Mouse (Mus musculus): ENCODE data around the gene Hist2h3c1. TPM values are rescaled to one million over a fixed set of nuclear protein-coding genes. Genes with fewer than 3 reads are reported as not detected.
"Not testable (repeated sequence)": the region's sequence is repeated elsewhere in the genome, so short reads cannot be mapped to it uniquely, and the experiment has no call there.

Gene Hist2h3c1
- not detected for total RNA-seq (2021)
- not detected in 2 replicates for polyA plus RNA-seq (2012; rRNA removed)
- long read RNA-seq = 0 reads

DNA sequence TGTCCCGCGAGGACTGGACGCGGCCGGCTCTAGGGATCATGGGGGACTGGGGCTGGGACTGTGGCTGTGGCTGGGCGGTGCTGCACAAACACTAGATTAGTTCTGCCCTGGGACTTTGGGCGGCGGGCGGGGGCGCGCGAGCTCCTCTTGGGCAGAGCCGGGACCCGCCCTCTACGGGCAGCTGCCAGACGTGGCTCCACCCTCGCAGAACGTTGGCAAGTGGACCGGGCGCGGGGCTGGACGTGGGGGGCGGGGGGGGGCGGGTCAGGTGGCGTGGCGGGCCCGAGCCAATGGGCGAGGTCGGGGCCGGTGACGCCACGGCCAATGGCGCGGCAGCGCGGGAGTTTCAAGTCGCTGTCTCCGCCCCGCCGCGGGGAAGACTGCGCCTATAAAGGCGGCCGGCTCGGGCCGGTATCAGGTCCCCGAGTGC is at the start of gene Hist2h3c1:
Gene Hist2h3c1, plus strand, starts transcription at position 259 of the 430 bp plus-strand sequence.
- peak in 1 of 2 experiments; percentile 25 for DNase-seq
- H3K36me3 ChIP-seq (ENCODE audit: control insufficient read depth, insufficient read depth, low read length); H3K79me2 ChIP-seq (replicated peaks; ENCODE audit: control insufficient read depth, insufficient read depth, low read length); intact Hi-C loops (cut with DNase I); H3K4me1 ChIP-seq (ENCODE audit: control insufficient read depth, insufficient read depth, low read length); H3K27me3 ChIP-seq (ENCODE audit: control insufficient read depth, insufficient read depth, low read length); H3K27ac ChIP-seq: not testable (repeated sequence)
- peak within 1 kb of the TSS; percentile 78 for H3K9ac ChIP-seq (ENCODE audit: low read depth, low read length)
- H3K4me3 ChIP-seq = peak within 1 kb of the TSS; percentile 30; the same call in 1 of the 2 replicates
- WGBS = 0% methylated on average over 5 of the region's 47 CpGs

DNA sequence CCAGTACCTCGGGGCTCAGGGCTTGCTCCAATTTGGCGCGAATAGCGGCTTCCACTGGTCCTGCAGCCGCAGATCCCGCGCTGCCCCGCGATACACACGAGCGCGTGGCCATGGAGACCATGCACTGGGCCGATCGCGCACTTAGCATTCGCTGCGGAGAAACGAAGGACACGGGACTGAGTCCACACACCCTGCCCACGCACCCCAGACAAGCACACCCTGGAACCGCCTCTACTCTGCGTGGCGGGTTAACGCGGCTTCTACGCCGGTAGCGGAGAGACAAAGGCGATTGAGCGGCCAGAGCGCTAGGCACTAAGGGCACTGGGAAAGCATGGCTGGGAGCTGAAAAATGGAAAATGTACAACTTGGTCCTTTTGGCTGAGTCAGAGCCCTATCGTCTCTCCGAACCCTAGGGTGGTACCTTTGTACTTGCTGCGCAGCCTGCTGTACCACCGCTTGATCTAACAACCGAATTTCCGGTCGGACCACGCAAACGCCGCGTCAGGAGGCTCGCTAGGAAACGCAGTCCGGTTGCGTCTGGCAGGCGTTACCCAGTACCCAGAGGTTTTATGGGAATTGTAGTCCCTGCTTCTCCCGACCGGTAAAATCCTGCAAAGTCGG is 49.2 kb upstream of the Hist2h3c1 start:
- H3K4me1 ChIP-seq (ENCODE audit: control insufficient read depth, insufficient read depth, low read length) = no peaks in the 10 kb centered on the region
- H3K9ac ChIP-seq (ENCODE audit: low read depth, low read length) = peak overlapping the region; percentile 80
- peak; percentile 86 to 92 for DNase-seq
- under 1% methylated on average over 50 of the region's 50 CpGs for WGBS
- peak overlapping the region; percentile 70 for H3K4me3 ChIP-seq
- no peaks in the 10 kb centered on the region for H3K79me2 ChIP-seq (replicated peaks; ENCODE audit: control insufficient read depth, insufficient read depth, low read length)
- intact Hi-C loops (cut with DNase I) = no loop called here
- H3K27ac ChIP-seq = peak overlapping the region; percentile 91
- no peak; the same call in 1 of the 2 replicates for TF ChIP-seq EP300 (IDR thresholded peaks at IDR 0.05; ENCODE audit: insufficient read depth, low read depth, low read length)
- TF ChIP-seq CTCF (IDR thresholded peaks at IDR 0.05) = peak; percentile 36
- TF ChIP-seq POLR2A (IDR thresholded peaks at IDR 0.05; ENCODE audit: insufficient read depth, low read depth, low read length) = peak; percentile 98
- H3K27me3 ChIP-seq (ENCODE audit: control insufficient read depth, insufficient read depth, low read length) = no peaks in the 10 kb centered on the region
- no peaks in the 10 kb centered on the region for H3K36me3 ChIP-seq (ENCODE audit: control insufficient read depth, insufficient read depth, low read length)

DNA sequence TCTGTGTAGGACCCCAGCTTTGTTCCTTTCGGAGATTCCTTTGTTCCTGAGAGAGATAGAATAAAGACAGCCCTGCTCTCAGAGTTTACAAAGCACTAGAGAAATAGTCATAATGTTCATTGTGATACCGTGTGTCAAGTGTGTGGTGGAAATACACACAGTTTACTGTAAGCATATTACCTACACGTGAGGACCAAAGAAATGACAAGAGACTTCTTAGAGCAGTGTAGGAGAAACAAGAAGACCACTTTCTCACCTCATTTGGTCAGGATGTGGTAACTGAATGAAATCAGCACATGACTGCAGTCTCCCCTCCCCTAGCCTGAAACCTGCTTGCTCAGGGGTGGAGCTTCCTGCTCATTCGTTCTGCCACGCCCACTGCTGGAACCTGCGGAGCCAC is 48.3 kb upstream of the Hist2h3c1 start:
- Histone ChIP-seq H3K4me3 (peak overlapping the region; percentile 70; the same call in 1 of the 2 replicates), H3K27ac (no peak overlapping the region), H3K79me2 (replicated peaks; ENCODE audit: control insufficient read depth, insufficient read depth, low read length) (no peaks in the 10 kb centered on the region), H3K36me3 (ENCODE audit: control insufficient read depth, insufficient read depth, low read length) (no peaks in the 10 kb centered on the region), H3K4me1 (ENCODE audit: control insufficient read depth, insufficient read depth, low read length) (no peaks in the 10 kb centered on the region), H3K9ac (ENCODE audit: low read depth, low read length) (no peak overlapping the region), H3K27me3 (ENCODE audit: control insufficient read depth, insufficient read depth, low read length) (no peaks in the 10 kb centered on the region)
- WGBS = 9% methylated on average over 6 of the region's 6 CpGs
- intact Hi-C loops (cut with DNase I) = no loop called here
- no peak for DNase-seq
- TF ChIP-seq CTCF (IDR thresholded peaks at IDR 0.05) (no peak), POLR2A (IDR thresholded peaks at IDR 0.05; ENCODE audit: insufficient read depth, low read depth, low read length) (no peak), EP300 (IDR thresholded peaks at IDR 0.05; ENCODE audit: insufficient read depth, low read depth, low read length) (no peak)

DNA sequence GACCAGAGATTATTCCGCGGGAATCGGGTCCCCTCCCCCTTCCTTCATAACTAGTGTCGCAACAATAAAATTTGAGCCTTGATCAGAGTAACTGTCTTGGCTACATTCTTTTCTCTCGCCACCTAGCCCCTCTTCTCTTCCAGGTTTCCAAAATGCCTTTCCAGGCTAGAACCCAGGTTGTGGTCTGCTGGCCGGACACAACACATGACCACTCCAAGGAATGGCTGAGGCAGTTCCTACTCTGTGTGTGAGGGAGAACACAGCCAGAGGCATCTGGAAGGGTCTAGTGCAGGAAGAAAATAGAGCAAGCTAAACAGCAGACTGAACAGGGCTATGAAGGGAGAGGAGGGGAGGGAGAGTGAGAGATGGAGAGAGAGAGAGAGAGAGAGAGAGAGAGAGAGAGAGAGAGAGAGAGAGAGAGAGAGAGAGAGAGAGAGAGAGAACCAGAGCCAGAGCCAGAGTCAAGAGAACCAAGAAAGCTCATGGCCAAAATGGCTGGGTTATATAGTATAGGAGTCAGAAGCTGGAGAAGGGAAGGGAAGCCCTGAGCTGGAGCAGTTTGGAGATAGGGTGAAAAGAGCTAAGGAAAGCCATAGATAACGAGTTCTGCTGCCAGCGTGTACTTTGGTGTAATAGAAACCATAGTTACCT is 47.8 kb upstream of the Hist2h3c1 start:
- H3K27me3 ChIP-seq (ENCODE audit: control insufficient read depth, insufficient read depth, low read length); H3K79me2 ChIP-seq (replicated peaks; ENCODE audit: control insufficient read depth, insufficient read depth, low read length); intact Hi-C loops (cut with DNase I); DNase-seq; H3K9ac ChIP-seq (ENCODE audit: low read depth, low read length); H3K4me1 ChIP-seq (ENCODE audit: control insufficient read depth, insufficient read depth, low read length); H3K36me3 ChIP-seq (ENCODE audit: control insufficient read depth, insufficient read depth, low read length); H3K4me3 ChIP-seq; H3K27ac ChIP-seq: not testable (repeated sequence)
- whole genome bisulfite sequencing = 26% methylated on average over 8 of the region's 8 CpGs

DNA sequence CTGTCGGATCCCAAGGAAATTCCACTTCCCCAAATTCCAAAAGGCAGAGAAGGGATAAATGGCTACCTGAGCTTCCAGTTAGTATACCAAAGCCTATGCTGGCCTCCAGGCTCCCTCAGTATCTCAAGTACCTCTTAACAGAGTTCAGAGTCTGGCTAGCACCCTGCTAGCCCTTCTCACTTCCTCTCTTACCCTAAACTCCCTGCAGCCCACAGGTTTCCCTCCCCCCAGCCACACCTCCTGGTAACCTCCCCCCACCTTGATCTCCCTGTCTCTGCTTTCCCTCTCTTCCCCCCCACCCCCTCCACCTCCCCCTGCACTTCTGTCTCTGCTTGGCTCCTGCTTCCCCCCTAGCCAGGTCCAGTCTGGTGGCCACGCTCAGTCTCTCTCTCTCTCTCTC is 46.8 kb upstream of the Hist2h3c1 start:
- no peak for DNase-seq
- Histone ChIP-seq H3K4me3 (no peak overlapping the region), H3K4me1 (ENCODE audit: control insufficient read depth, insufficient read depth, low read length) (no peaks in the 10 kb centered on the region), H3K79me2 (replicated peaks; ENCODE audit: control insufficient read depth, insufficient read depth, low read length) (no peaks in the 10 kb centered on the region), H3K9ac (ENCODE audit: low read depth, low read length) (no peak overlapping the region), H3K36me3 (ENCODE audit: control insufficient read depth, insufficient read depth, low read length) (no peaks in the 10 kb centered on the region), H3K27ac (no peak overlapping the region), H3K27me3 (ENCODE audit: control insufficient read depth, insufficient read depth, low read length) (no peaks in the 10 kb centered on the region)
- TF ChIP-seq POLR2A (IDR thresholded peaks at IDR 0.05; ENCODE audit: insufficient read depth, low read depth, low read length) (no peak), CTCF (IDR thresholded peaks at IDR 0.05) (no peak), EP300 (IDR thresholded peaks at IDR 0.05; ENCODE audit: insufficient read depth, low read depth, low read length) (no peak)
- intact Hi-C loops (cut with DNase I) = no loop called here
- WGBS = 38% methylated on average over 2 of the region's 2 CpGs

DNA sequence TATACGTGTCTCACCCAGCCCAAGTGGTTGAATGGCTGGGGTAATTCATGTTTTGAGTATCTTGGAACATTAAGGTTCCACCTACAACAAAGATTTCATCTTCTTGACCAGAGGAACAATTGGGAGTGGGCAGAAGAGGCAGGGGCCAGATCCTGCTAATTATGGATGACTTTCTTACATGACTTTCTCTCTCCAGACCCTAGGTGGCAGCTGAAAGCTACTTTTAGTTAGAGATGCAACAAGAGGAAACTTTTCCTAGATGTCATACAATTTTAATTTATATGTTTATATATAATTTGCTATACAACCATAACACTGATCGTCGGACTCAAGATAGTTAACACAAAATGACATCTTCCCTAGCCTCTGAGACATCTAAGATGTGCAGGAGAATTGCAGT is 38.7 kb upstream of the Hist2h3c1 start:
- intact Hi-C loops (cut with DNase I) = no loop called here
- H3K79me2 ChIP-seq (replicated peaks; ENCODE audit: control insufficient read depth, insufficient read depth, low read length) = no peaks in the 10 kb centered on the region
- 81% methylated on average over 3 of the region's 3 CpGs for WGBS
- DNase-seq = no peak
- no peaks in the 10 kb centered on the region for H3K36me3 ChIP-seq (ENCODE audit: control insufficient read depth, insufficient read depth, low read length)
- no peaks in the 10 kb centered on the region for H3K4me1 ChIP-seq (ENCODE audit: control insufficient read depth, insufficient read depth, low read length)
- no peak overlapping the region for H3K9ac ChIP-seq (ENCODE audit: low read depth, low read length)
- H3K27me3 ChIP-seq (ENCODE audit: control insufficient read depth, insufficient read depth, low read length) = no peaks in the 10 kb centered on the region
- no peak overlapping the region for H3K4me3 ChIP-seq
- no peak overlapping the region for H3K27ac ChIP-seq
- TF ChIP-seq POLR2A (IDR thresholded peaks at IDR 0.05; ENCODE audit: insufficient read depth, low read depth, low read length) (no peak), CTCF (IDR thresholded peaks at IDR 0.05) (peak; percentile 46), EP300 (IDR thresholded peaks at IDR 0.05; ENCODE audit: insufficient read depth, low read depth, low read length) (no peak)
